Mouse (Mus musculus) left cerebral cortex, postnatal 14 days (tissue): ENCODE results near the gene Zfp30. TPM values are rescaled to one million over a fixed set of nuclear protein-coding genes. Genes with fewer than 3 reads are reported as not detected.
A peak's percentile ranks its signal among the peaks of the same experiment; 100 is the strongest.

Source experiments
- DNase-seq, 2 experiments: peaks; one replicate each; pipeline ENCODE4 v3.0.0; 2021 to 2022; ENCODE audit warnings: low spot score in 2 of 2, mixed read lengths in 1 of 2
- intact Hi-C: fragments of 180-260 bp; cut with DNase I; formaldehyde crosslinking; loops from one replicate; pipeline ENCODE4 v1.15.1; 2025
- long read RNA-seq, 2 experiments: library from polyadenylated mRNA; stranded (forward); transcript quantifications; one replicate each; pipeline ENCODE4 v2.0.0; 2021
- total RNA-seq, 2 experiments: library from RNA; stranded (reverse); gene quantifications; 2 replicates each; pipeline ENCODE4 v1.2.3; 2021

The Zfp30 gene
- total RNA-seq, result 10 to 100 TPM; 11.7 TPM
- long read RNA-seq, experiment 1, partial matches to known transcripts, result 2 of 7 reads
- long read RNA-seq, experiment 1, other reads (novel, unspliced or antisense), result 4 of 7 reads
- long read RNA-seq, experiment 2, partial matches to known transcripts, result 9 of 17 reads
- long read RNA-seq, experiment 2, other reads (novel, unspliced or antisense), result 5 of 17 reads

GRCm38 (mm10) chr7:29783871-29784551 lies at the start of gene Zfp30:
Zfp30 (plus strand) TSS chr7:29783998.
- DNase-seq, result peak; percentile 84 to 85
- intact Hi-C loops, result loop anchor here (5.0 kb wide), 1 partner anchor 33 kb away; the partner anchor contains the start of gene Zfp790

- DNase-seq, result no peak
- intact Hi-C loops, result no loop called here
Observed at GRCm38 (mm10) chr7:29742258-29742657, 41.5 kb upstream of the Zfp30 start.

GRCm38 (mm10) chr7:29760476-29760875 lies 23.3 kb upstream of the Zfp30 start:
- intact Hi-C loops, result no loop called here
- no peak for DNase-seq

GRCm38 (mm10) chr7:29764702-29765101 lies 19.1 kb upstream of the Zfp30 start:
- intact Hi-C loops, result loop anchor here (5.0 kb wide), 1 partner anchor 53 kb away; the partner anchor contains the start of gene Zfp790
- DNase-seq, result no peak

- intact Hi-C loops, result loop anchor here (5.0 kb wide), 1 partner anchor 50 kb away; the partner anchor contains the start of gene Zfp790
- DNase-seq, result peak; percentile 82 to 87
Observed at GRCm38 (mm10) chr7:29767058-29767686, 16.6 kb upstream of the Zfp30 start.

- DNase-seq, result peak; percentile 88 to 96
- intact Hi-C loops, result loop anchor here (5.0 kb wide), 1 partner anchor 49 kb away; the partner anchor contains the start of gene Zfp790
Observed at GRCm38 (mm10) chr7:29768090-29768900, 15.5 kb upstream of the Zfp30 start, which contains the start of gene Zfp84. Zfp84 (plus strand) TSS chr7:29768552.

- intact Hi-C loops, result loop anchor here (5.0 kb wide), 1 partner anchor 48 kb away; the partner anchor contains the start of gene Zfp790
- DNase-seq, result no peak
Observed at GRCm38 (mm10) chr7:29768980-29769379, 14.8 kb upstream of the Zfp30 start.

- intact Hi-C loops, result no loop called here
- DNase-seq, result no peak
Observed at GRCm38 (mm10) chr7:29773503-29773902, 10.3 kb upstream of the Zfp30 start.

GRCm38 (mm10) chr7:29774371-29774770 lies 9.4 kb upstream of the Zfp30 start:
- DNase-seq, result no peak
- intact Hi-C loops, result no loop called here

- no peak for DNase-seq
- intact Hi-C loops, result no loop called here
Observed at GRCm38 (mm10) chr7:29776568-29776967, 7.2 kb upstream of the Zfp30 start.

- no peak for DNase-seq
Observed at GRCm38 (mm10) chr7:29777372-29777771, 6.4 kb upstream of the Zfp30 start.

GRCm38 (mm10) chr7:29785023-29785422 lies 1.2 kb downstream of the Zfp30 start:
- intact Hi-C loops, result no loop called here
- DNase-seq, result no peak

More at GRCm38 (mm10) chr7:29777372-29777771, 6.4 kb upstream of the Zfp30 start:
- intact Hi-C loops, result no loop called here

- intact Hi-C loops, result no loop called here
- no peak for DNase-seq
Observed at GRCm38 (mm10) chr7:29785888-29786287, 2.1 kb downstream of the Zfp30 start.

- intact Hi-C loops, result no loop called here
- no peak for DNase-seq
Observed at GRCm38 (mm10) chr7:29792906-29793305, 9.1 kb downstream of the Zfp30 start.

GRCm38 (mm10) chr7:29807046-29807445 lies 23.2 kb downstream of the Zfp30 start:
- DNase-seq, result no peak
- intact Hi-C loops, result no loop called here

- intact Hi-C loops, result loop anchor here (10.0 kb wide), 1 partner anchor 93 kb away; the partner anchor contains the start of genes Zfp27 and Zfp383
- DNase-seq, result no peak
Observed at GRCm38 (mm10) chr7:29812244-29812643, 28.4 kb downstream of the Zfp30 start.

- no peak for DNase-seq
- intact Hi-C loops, result loop anchor here (10.0 kb wide), 1 partner anchor 90 kb away; the partner anchor contains the start of genes Zfp27 and Zfp383
Observed at GRCm38 (mm10) chr7:29814381-29814780, 30.6 kb downstream of the Zfp30 start.

GRCm38 (mm10) chr7:29815061-29815784 lies 31.4 kb downstream of the Zfp30 start:
- no peak for DNase-seq
- intact Hi-C loops, result loop anchor here (5.0 to 10.0 kb wide), 4 partner anchors 33 to 90 kb away; partner anchors contain the start of genes Zfp27, Zfp30, Zfp383 and Zfp84
